Mouse (Mus musculus) lung, adult 2 months (tissue): ENCODE measurements around the gene Dmtf1.

Source experiments
- CTCF ChIP-seq: fragments of 200-500 bp; IDR thresholded peaks from 2 replicates; pipeline ENCODE4 v1.5.1; 2011; ENCODE audit warnings: mild to moderate bottlenecking, low read length, control low read depth; ENCODE audit not compliant: insufficient read depth
- POLR2A ChIP-seq: fragments of 200-500 bp; IDR thresholded peaks from 2 replicates; pipeline ENCODE4 v1.6.1; 2011; ENCODE audit warnings: low read depth, mild to moderate bottlenecking, control low read depth, low read length, borderline replicate concordance; ENCODE audit errors: extremely low read depth

DNA sequence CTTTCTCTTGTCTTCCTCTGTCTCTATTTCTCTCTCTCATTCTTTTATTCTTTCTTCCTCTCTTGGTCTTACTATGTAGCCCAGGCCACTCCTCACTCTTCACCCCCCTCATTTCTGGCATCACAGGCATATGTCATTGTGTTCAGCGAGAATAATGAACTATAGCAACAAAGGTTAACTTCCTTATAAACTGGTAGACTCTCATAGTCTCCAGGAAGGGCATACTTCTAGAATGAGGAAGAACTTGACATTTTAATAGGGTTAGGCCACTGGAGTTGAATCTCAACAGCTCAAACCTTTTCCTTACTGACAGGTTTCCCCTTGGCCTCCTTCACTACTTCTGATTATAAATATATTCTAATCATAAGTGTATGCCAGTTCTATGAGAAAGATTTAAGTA is 24.9 kb upstream of the Dmtf1 start:
- TF ChIP-seq CTCF (no peak), POLR2A (no peak)
